Mouse (Mus musculus) heart, embryonic 13.5 days (tissue): ENCODE measurements around the gene Leng8. TPM values are rescaled to one million over a fixed set of nuclear protein-coding genes. Genes with fewer than 3 reads are reported as not detected.

ENCODE experiments used
- ATAC-seq: fragments of 200-750 bp; cut with Nextera tagmentation; 2 replicates; pipeline ENCODE4 v1.8.0; 2017; ENCODE audit warnings: moderate TSS enrichment; ENCODE audit not compliant: insufficient number of reproducible peaks, low FRiP score, low TSS enrichment; ENCODE audit errors: extremely low read depth
- H3K27ac ChIP-seq: fragments of 300-500 bp; sonication (generic); replicated peaks from 2 replicates; pipeline ENCODE4 v1.5.1; 2015; ENCODE audit warnings: moderate library complexity, mild to moderate bottlenecking, inconsistent platforms
- H3K27me3 ChIP-seq: fragments of 300-500 bp; sonication (generic); replicated peaks from 2 replicates; pipeline ENCODE4 v1.6.1; 2015; ENCODE audit warnings: mild to moderate bottlenecking, inconsistent platforms
- H3K36me3 ChIP-seq: fragments of 300-500 bp; sonication (generic); 2 replicates; pipeline ENCODE4 v1.6.1; 2015; ENCODE audit warnings: mild to moderate bottlenecking, inconsistent platforms
- H3K4me1 ChIP-seq: fragments of 300-500 bp; sonication (generic); 2 replicates; pipeline ENCODE4 v1.6.1; 2015; ENCODE audit warnings: inconsistent platforms
- H3K4me2 ChIP-seq: fragments of 300-500 bp; sonication (generic); 2 replicates; pipeline ENCODE4 v1.6.1; 2015; ENCODE audit warnings: inconsistent platforms, mild to moderate bottlenecking, moderate library complexity
- H3K4me3 ChIP-seq: fragments of 300-500 bp; sonication (generic); 2 replicates; pipeline ENCODE4 v1.5.1; 2015; ENCODE audit warnings: moderate library complexity, mild to moderate bottlenecking, inconsistent platforms
- H3K9ac ChIP-seq: fragments of 300-500 bp; sonication (generic); 2 replicates; pipeline ENCODE4 v1.6.1; 2015; ENCODE audit warnings: inconsistent platforms, mild to moderate bottlenecking, moderate library complexity
- H3K9me3 ChIP-seq: fragments of 300-500 bp; sonication (generic); 2 replicates; pipeline ENCODE4 v1.6.1; 2016; ENCODE audit warnings: inconsistent platforms
- WGBS: fragments of 180-500 bp; shearing (Covaris S2); methylation state at CpG from one replicate; pipeline ENCODE4 v1.1.7; 2015; ENCODE audit warnings: mixed read lengths; 5-methylcytosine and 5-hydroxymethylcytosine counted together
- polyA plus RNA-seq: library from polyadenylated mRNA; unstranded; fragments of >200 nt; fragmentation: Nextera tagmentation; extraction: Ambion mirVana; gene quantifications from 2 replicates; pipeline ENCODE4 v1.2.1, GENCODE M21; 2015

Gene Leng8
- polyA plus RNA-seq, 1 experiment from 2014 or later = 45.9 TPM

- H3K27ac ChIP-seq = no peak within 1 kb of the TSS
- H3K9ac ChIP-seq = peak within 1 kb of the TSS; percentile 72
- H3K4me2 ChIP-seq = peak within 1 kb of the TSS; percentile 70
- H3K36me3 ChIP-seq = no peaks in the 10 kb centered on the region
- H3K9me3 ChIP-seq = no peaks in the 10 kb centered on the region
- peak within 1 kb of the TSS; percentile 51 for H3K4me3 ChIP-seq
- peaks cover 13% of the 10 kb centered on the region; the same call in 1 of the 2 replicates for H3K4me1 ChIP-seq
- peaks cover 72% of the 10 kb centered on the region for H3K27me3 ChIP-seq
- no peak for ATAC-seq
- WGBS = under 1% methylated on average over 36 of the region's 37 CpGs
Measured at GRCm38 (mm10) chr7:4119344-4119902, 17.4 kb upstream of the Leng8 start, which contains the start of gene Ttyh1. Gene Ttyh1 (plus strand): TSS chr7:4119408.

- Histone ChIP-seq H3K27me3 (peaks cover 75% of the 10 kb centered on the region), H3K9me3 (no peaks in the 10 kb centered on the region), H3K36me3 (no peaks in the 10 kb centered on the region), H3K4me2 (peak overlapping the region; percentile 70), H3K4me3 (peak overlapping the region; percentile 51; the same call in 1 of the 2 replicates), H3K4me1 (peaks cover 19% of the 10 kb centered on the region; the same call in 1 of the 2 replicates), H3K9ac (no peak overlapping the region), H3K27ac (no peak overlapping the region)
- 19% methylated on average over 19 of the region's 19 CpGs for WGBS
- ATAC-seq = no peak
Measured at GRCm38 (mm10) chr7:4119976-4120921, 16.6 kb upstream of the Leng8 start.

- Histone ChIP-seq H3K9ac (no peak overlapping the region), H3K9me3 (no peaks in the 10 kb centered on the region), H3K36me3 (no peaks in the 10 kb centered on the region), H3K4me1 (peaks cover 19% of the 10 kb centered on the region; the same call in 1 of the 2 replicates), H3K27ac (no peak overlapping the region), H3K4me3 (no peak overlapping the region), H3K27me3 (peaks cover 71% of the 10 kb centered on the region), H3K4me2 (no peak overlapping the region)
- no peak for ATAC-seq
- WGBS = 50% methylated on average over 11 of the region's 11 CpGs
Measured at GRCm38 (mm10) chr7:4122076-4122768, 14.6 kb upstream of the Leng8 start.

GRCm38 (mm10) chr7:4122783-4123182 lies 14.1 kb upstream of the Leng8 start:
- no peak overlapping the region for H3K4me2 ChIP-seq
- no peaks in the 10 kb centered on the region for H3K9me3 ChIP-seq
- H3K27me3 ChIP-seq = peaks cover 67% of the 10 kb centered on the region
- no peak overlapping the region for H3K9ac ChIP-seq
- no peak overlapping the region for H3K4me3 ChIP-seq
- peaks cover 19% of the 10 kb centered on the region; the same call in 1 of the 2 replicates for H3K4me1 ChIP-seq
- no peak overlapping the region for H3K27ac ChIP-seq
- no peaks in the 10 kb centered on the region for H3K36me3 ChIP-seq
- no peak for ATAC-seq
- WGBS = 76% methylated on average over 10 of the region's 10 CpGs

- WGBS = 33% methylated on average over 1 of the region's 1 CpGs
- peaks cover 19% of the 10 kb centered on the region; the same call in 1 of the 2 replicates for H3K4me1 ChIP-seq
- H3K27me3 ChIP-seq = peaks cover 57% of the 10 kb centered on the region
- ATAC-seq = peak; percentile 29; the same call in 1 of the 2 replicates
- no peak overlapping the region for H3K27ac ChIP-seq
- H3K4me3 ChIP-seq = no peak overlapping the region
- H3K9ac ChIP-seq = no peak overlapping the region
- no peaks in the 10 kb centered on the region for H3K9me3 ChIP-seq
- H3K4me2 ChIP-seq = no peak overlapping the region
- H3K36me3 ChIP-seq = no peaks in the 10 kb centered on the region
Measured at GRCm38 (mm10) chr7:4123732-4124131, 13.1 kb upstream of the Leng8 start.

GRCm38 (mm10) chr7:4124315-4124759 lies 12.5 kb upstream of the Leng8 start:
- H3K9ac ChIP-seq = no peak overlapping the region
- ATAC-seq = no peak
- H3K4me1 ChIP-seq = peaks cover 18% of the 10 kb centered on the region; the same call in 1 of the 2 replicates
- no peak overlapping the region for H3K27ac ChIP-seq
- H3K9me3 ChIP-seq = no peaks in the 10 kb centered on the region
- peak overlapping the region; percentile 18; the same call in 1 of the 2 replicates for H3K4me3 ChIP-seq
- H3K36me3 ChIP-seq = no peaks in the 10 kb centered on the region
- H3K4me2 ChIP-seq = peak overlapping the region; percentile 51
- H3K27me3 ChIP-seq = peaks cover 51% of the 10 kb centered on the region
- WGBS = 3% methylated on average over 10 of the region's 10 CpGs

- H3K9ac ChIP-seq = no peak overlapping the region
- H3K4me3 ChIP-seq = no peak overlapping the region
- WGBS = 15% methylated on average over 5 of the region's 5 CpGs
- peaks cover 13% of the 10 kb centered on the region; the same call in 1 of the 2 replicates for H3K4me1 ChIP-seq
- H3K4me2 ChIP-seq = peak overlapping the region; percentile 51; the same call in 1 of the 2 replicates
- H3K27me3 ChIP-seq = peaks cover 46% of the 10 kb centered on the region
- no peak for ATAC-seq
- no peaks in the 10 kb centered on the region for H3K36me3 ChIP-seq
- H3K9me3 ChIP-seq = no peaks in the 10 kb centered on the region
- no peak overlapping the region for H3K27ac ChIP-seq
Measured at GRCm38 (mm10) chr7:4124856-4125255, 12.0 kb upstream of the Leng8 start.

GRCm38 (mm10) chr7:4125306-4125705 lies 11.5 kb upstream of the Leng8 start:
- Histone ChIP-seq H3K9ac (no peak overlapping the region), H3K27ac (no peak overlapping the region)

GRCm38 (mm10) chr7:4126992-4127785 lies 9.7 kb upstream of the Leng8 start:
- Histone ChIP-seq H3K4me2 (no peak overlapping the region), H3K9ac (no peak overlapping the region), H3K27ac (no peak overlapping the region), H3K9me3 (no peaks in the 10 kb centered on the region), H3K4me3 (no peak overlapping the region), H3K27me3 (peaks cover 23% of the 10 kb centered on the region), H3K36me3 (no peaks in the 10 kb centered on the region), H3K4me1 (peaks cover 21% of the 10 kb centered on the region; the same call in 1 of the 2 replicates)
- no peak for ATAC-seq
- WGBS = 76% methylated on average over 11 of the region's 11 CpGs

More at GRCm38 (mm10) chr7:4125306-4125705, 11.5 kb upstream of the Leng8 start:
- no peaks in the 10 kb centered on the region for H3K36me3 ChIP-seq
- H3K9me3 ChIP-seq = no peaks in the 10 kb centered on the region
- ATAC-seq = no peak
- 14% methylated on average over 9 of the region's 9 CpGs for WGBS
- H3K4me3 ChIP-seq = no peak overlapping the region
- H3K4me2 ChIP-seq = no peak overlapping the region
- H3K4me1 ChIP-seq = peaks cover 13% of the 10 kb centered on the region; the same call in 1 of the 2 replicates
- peaks cover 41% of the 10 kb centered on the region for H3K27me3 ChIP-seq

GRCm38 (mm10) chr7:4127894-4128293 lies 8.9 kb upstream of the Leng8 start:
- WGBS = 71% methylated on average over 4 of the region's 4 CpGs
- no peak overlapping the region for H3K27ac ChIP-seq
- H3K36me3 ChIP-seq = no peaks in the 10 kb centered on the region
- no peak overlapping the region for H3K4me2 ChIP-seq
- H3K9ac ChIP-seq = no peak overlapping the region
- H3K9me3 ChIP-seq = no peaks in the 10 kb centered on the region
- ATAC-seq = no peak
- H3K4me3 ChIP-seq = no peak overlapping the region
- H3K27me3 ChIP-seq = peaks cover 16% of the 10 kb centered on the region
- H3K4me1 ChIP-seq = peaks cover 21% of the 10 kb centered on the region; the same call in 1 of the 2 replicates
